Mouse (Mus musculus): ENCODE measurements around the gene BC049352. TPM values are rescaled to one million over a fixed set of nuclear protein-coding genes. Genes with fewer than 3 reads are reported as not detected.

Gene BC049352
- polyA plus RNA-seq, 3 experiments from 2014 or later = 2.7 to 4.2 (median 4.1) TPM

Other genes with a start within 250 kb of the BC049352 start
- 10 to 100 TPM; 25.5 to 40.2 (median 34.4) TPM for gene Ube4a, start 216.4 kb upstream of the BC049352 start, polyA plus RNA-seq (2017; shearing (Covaris generic))
- gene Cd3g, start 201.6 kb upstream of the BC049352 start, polyA plus RNA-seq (2017; shearing (Covaris generic)) = 1,000 to 10,000 TPM; 1,536 to 1,970 (median 1,828) TPM
- gene Cd3d, start 200.2 kb upstream of the BC049352 start, polyA plus RNA-seq (2017; shearing (Covaris generic)) = 1,000 to 10,000 TPM in 1 of 3 experiments, 100 to 1,000 TPM in 2; 684 to 1,006 (median 966) TPM
- 1,000 to 10,000 TPM in 2 of 3 experiments, 100 to 1,000 TPM in 1; 995 to 1,814 (median 1,394) TPM for gene Cd3e, start 172.4 kb upstream of the BC049352 start, polyA plus RNA-seq (2017; shearing (Covaris generic))
- gene Mpzl2, start 142.2 kb upstream of the BC049352 start, polyA plus RNA-seq (2017; shearing (Covaris generic)) = not detected
- gene Mpzl3, start 126.8 kb upstream of the BC049352 start, polyA plus RNA-seq (2017; shearing (Covaris generic)) = 10 to 100 TPM in 2 of 3 experiments, 1 to 10 TPM in 1; 9.1 to 12.0 (median 10.2) TPM
- 10 to 100 TPM in 1 of 3 experiments, 1 to 10 TPM in 2; 2.6 to 11.2 (median 6.3) TPM for gene Jaml, start 102.8 kb upstream of the BC049352 start, polyA plus RNA-seq (2017; shearing (Covaris generic))
- under 1 TPM in 2 of 3 experiments, not detected in 1; 0.09 to 0.60 TPM for gene Scn2b, start 64.2 kb upstream of the BC049352 start, polyA plus RNA-seq (2017; shearing (Covaris generic))
- not detected for gene Scn4b, start 43.6 kb upstream of the BC049352 start, polyA plus RNA-seq (2017; shearing (Covaris generic))
- gene Tmprss4, start 22.1 kb downstream of the BC049352 start, polyA plus RNA-seq (2017; shearing (Covaris generic)) = not detected
- gene Il10ra, start 87.1 kb downstream of the BC049352 start, polyA plus RNA-seq (2017; shearing (Covaris generic)) = 10 to 100 TPM; 38.3 to 56.0 (median 48.7) TPM
- gene Tmprss13, start 137.1 kb downstream of the BC049352 start, polyA plus RNA-seq (2017; shearing (Covaris generic)) = 10 to 100 TPM in 1 of 3 experiments, 1 to 10 TPM in 2; 1.3 to 22.8 (median 2.5) TPM
- 1 to 10 TPM in 1 of 3 experiments, not detected in 2; 1.6 TPM for gene Fxyd6, start 188.2 kb downstream of the BC049352 start, polyA plus RNA-seq (2017; shearing (Covaris generic))
- gene Fxyd2, start 217.7 kb downstream of the BC049352 start, polyA plus RNA-seq (2017; shearing (Covaris generic)) = 1 to 10 TPM in 1 of 3 experiments, not detected in 2; 2.4 TPM
- gene Dscaml1, start 244.6 kb downstream of the BC049352 start, polyA plus RNA-seq (2017; shearing (Covaris generic)) = not detected

Measured in inflammation-experienced regulatory T-cells, adult 6 months (primary cell).